In the genomic region with DNA sequence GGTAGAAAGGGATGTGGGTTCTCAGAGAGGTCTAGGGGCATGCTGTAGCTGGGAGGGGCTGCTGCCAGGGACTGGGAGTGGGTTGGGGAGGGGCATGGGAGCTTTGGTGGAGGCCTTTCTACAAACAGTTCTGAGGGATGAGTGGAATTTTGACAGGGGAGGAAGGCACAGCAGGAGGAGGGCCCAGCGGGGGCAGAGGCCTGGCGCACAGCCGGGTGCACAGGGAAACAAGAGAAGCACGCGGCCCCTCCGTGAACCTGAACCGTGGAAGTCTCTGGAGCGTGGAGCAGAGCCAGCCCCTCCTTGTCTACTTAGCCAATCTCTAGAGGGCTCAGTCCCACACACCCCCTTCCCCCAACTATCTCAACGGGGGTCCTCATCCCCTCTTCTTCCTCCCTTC, we compare ENCODE assay signal across 8 mouse cellular contexts. TPM values are rescaled to one million over a fixed set of nuclear protein-coding genes. Genes with fewer than 3 reads are reported as not detected.
A peak's percentile ranks its signal among the peaks of the same experiment; 100 is the strongest.
DNase-seq lines count a peak whose midpoint lies in the region; ATAC-seq lines count a peak whose summit lies in the region.

No protein-coding gene starts in this region.

- no peak overlapping the region for H3K9ac ChIP-seq in forebrain, embryonic 12.5 days

- H3K4me3 ChIP-seq in forebrain, embryonic 12.5 days (replicated peaks) = no peak overlapping the region
- H3K4me3 ChIP-seq in midbrain, embryonic 10.5 days = peak overlapping the region; percentile 30

- peak; percentile 31 for ATAC-seq in forebrain, embryonic 12.5 days (ENCODE audit: low FRiP score)

- peak; percentile 69 for DNase-seq in ovary, adult 18-20 months (ENCODE audit: low spot score)
- no peak for DNase-seq in ovary, postnatal 10 days (ENCODE audit: low spot score)
- peak; percentile 90 for DNase-seq in kidney, adult 11 months
- DNase-seq in midbrain, embryonic 10.5 days (ENCODE audit: low spot score) = peak; percentile 56
- no peak for DNase-seq in spleen, postnatal 4 days (ENCODE audit: low spot score in 2 of 2)
- DNase-seq in thymus, postnatal 36 days = no peak
- no peak for DNase-seq in adrenal gland, postnatal 4 days (ENCODE audit: low spot score in 2 of 2)

- H3K4me2 ChIP-seq in forebrain, embryonic 12.5 days = 0 out of 2 replicates have a peak overlapping the region, but pooled peaks have one; percentile 17

- WGBS in forebrain, embryonic 12.5 days = 7% methylated on average over 9 of the region's 9 CpGs
- 2% methylated on average over 9 of the region's 9 CpGs for WGBS in midbrain, embryonic 10.5 days

- H3K27me3 ChIP-seq in forebrain, embryonic 12.5 days = peaks cover 36% of the 10 kb centered on the region
- H3K27me3 ChIP-seq in midbrain, embryonic 10.5 days (ENCODE audit: low read depth, poor library complexity, severe bottlenecking) = peaks cover 90% of the 10 kb centered on the region

- no peaks in the 10 kb centered on the region for H3K36me3 ChIP-seq in forebrain, embryonic 12.5 days (replicated peaks)
- no peaks in the 10 kb centered on the region for H3K36me3 ChIP-seq in midbrain, embryonic 10.5 days

- H3K27ac ChIP-seq in forebrain, embryonic 12.5 days = peak overlapping the region; percentile 79
- H3K27ac ChIP-seq in midbrain, embryonic 10.5 days (replicated peaks) = peak overlapping the region; percentile 85

- no peaks in the 10 kb centered on the region for H3K9me3 ChIP-seq in forebrain, embryonic 12.5 days
- no peaks in the 10 kb centered on the region for H3K9me3 ChIP-seq in midbrain, embryonic 10.5 days (replicated peaks)

- peaks cover 84% of the 10 kb centered on the region for H3K4me1 ChIP-seq in forebrain, embryonic 12.5 days
- peaks cover 100% of the 10 kb centered on the region for H3K4me1 ChIP-seq in midbrain, embryonic 10.5 days

RNA-seq across cellular contexts. Expression of gene Flrt1, which starts 30.0 kb away (rescaled TPM):
- polyA plus RNA-seq in forebrain, embryonic 12.5 days (2016; fragmentation: Nextera tagmentation; extraction: Ambion mirVana) = 7.3 and 8.0 TPM in 2 replicates
- 6.0 and 7.5 TPM in 2 replicates for polyA plus RNA-seq in midbrain, embryonic 10.5 days (2016; fragmentation: Nextera tagmentation; extraction: Ambion mirVana)
- total RNA-seq in adrenal gland, postnatal 4 days (2021) = 1 to 10 TPM; 3.8 to 5.9 TPM

Comparison
In these comparisons a context has a peak if more than half of its experiments do, and no peak if none do; other contexts are left out.
1. DNase-seq: peak in ovary, adult 18-20 months (single experiment), kidney, adult 11 months (single experiment) and midbrain, embryonic 10.5 days (single experiment); none in ovary, postnatal 10 days (single experiment), spleen, postnatal 4 days (0 of 2), thymus, postnatal 36 days (0 of 2) and adrenal gland, postnatal 4 days (0 of 2).